ENCODE assay signal across 8 mouse cellular contexts in the genomic region with DNA sequence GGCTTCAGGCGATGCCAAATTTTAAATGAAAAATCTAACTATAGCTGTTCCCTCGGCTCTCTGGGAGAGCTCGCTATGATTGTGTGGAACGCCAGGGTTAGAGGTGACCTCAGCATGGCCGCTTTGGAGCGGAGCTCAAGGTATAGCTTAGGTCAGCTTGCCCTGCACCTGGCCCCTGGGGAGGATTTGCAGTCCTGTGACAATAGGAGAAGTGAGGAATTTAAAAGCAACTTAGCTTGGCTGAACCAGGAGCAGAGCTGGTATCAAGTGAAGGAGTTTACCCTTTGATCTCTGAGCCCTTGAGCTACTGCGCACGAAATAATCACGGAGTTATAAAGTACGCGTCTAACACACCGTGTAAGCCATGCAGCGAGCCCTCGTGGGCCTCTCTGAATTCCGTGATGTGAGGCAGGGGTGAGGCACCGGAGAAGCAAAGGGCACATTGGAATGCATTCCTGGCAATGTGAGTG.
DNase-seq lines count a peak whose midpoint lies in the region; ATAC-seq and TF ChIP-seq lines count a peak whose summit lies in the region.

No protein-coding gene starts in this region.

- no peaks in the 10 kb centered on the region for H3K27me3 ChIP-seq in cerebellum, adult 2 months (ENCODE audit: control insufficient read depth, insufficient read depth, low read length)

- peak overlapping the region; percentile 59 for H3K4me3 ChIP-seq in gastrocnemius, adult 2 months
- peak overlapping the region; percentile 5 for H3K4me3 ChIP-seq in cerebellum, adult 2 months (replicated peaks; ENCODE audit: insufficient read depth, low read depth, low read length)

- DNase-seq in gastrocnemius, adult 2 months = no peak
- no peak for DNase-seq in gastrocnemius, adult 8-10 months (ENCODE audit: low spot score in 2 of 2)
- peak; percentile 18 to 40 for DNase-seq in cerebellum, adult 2 months
- DNase-seq in kidney, adult 8-10 months = peak; percentile 13 to 31
- DNase-seq in lung, postnatal 4 days = peak; percentile 11 to 29
- DNase-seq in urinary bladder, postnatal 36 days (ENCODE audit: low spot score in 2 of 2) = no peak
- DNase-seq in adrenal gland, postnatal 4 days (ENCODE audit: low spot score in 2 of 2) = no peak

- ATAC-seq in granulocyte monocyte progenitor cell, adult 5-6 weeks (replicated peaks; ENCODE audit: poor library complexity, severe bottlenecking) = peak; percentile 57

- H3K27ac ChIP-seq in gastrocnemius, adult 2 months = no peak overlapping the region
- no peak overlapping the region for H3K27ac ChIP-seq in cerebellum, adult 2 months (ENCODE audit: insufficient read depth, low read length)

- no peak for TF ChIP-seq POLR2A in cerebellum, adult 2 months (IDR thresholded peaks at IDR 0.05; ENCODE audit: borderline replicate concordance, insufficient read depth, low read length)

- TF ChIP-seq CTCF in gastrocnemius, adult 2 months (IDR thresholded peaks at IDR 0.05) = no peak
- TF ChIP-seq CTCF in cerebellum, adult 2 months (IDR thresholded peaks at IDR 0.05; ENCODE audit: borderline replicate concordance, insufficient read depth, low read depth, low read length) = no peak

- intact Hi-C loops in gastrocnemius, adult 2 months (cut with DNase I) = no loop called here

- no peaks in the 10 kb centered on the region; the same call in 1 of the 2 replicates for H3K4me1 ChIP-seq in cerebellum, adult 2 months (ENCODE audit: control insufficient read depth, insufficient read depth, low read length)

- 13% methylated on average over 16 of the region's 16 CpGs for WGBS in cerebellum, adult 2 months

Comparison
In these comparisons a context has a peak if more than half of its experiments do, and no peak if none do; other contexts are left out.
1. DNase-seq: peak in cerebellum, adult 2 months (2 of 2), kidney, adult 8-10 months (2 of 2) and lung, postnatal 4 days (2 of 2); none in gastrocnemius, adult 2 months (single experiment), gastrocnemius, adult 8-10 months (0 of 2), urinary bladder, postnatal 36 days (0 of 2) and adrenal gland, postnatal 4 days (0 of 2).